Mouse (Mus musculus): ENCODE measurements around the gene Wrap73.

GRCm38 (mm10) chr4:154209825-154210224 lies 67.7 kb downstream of the Wrap73 start:
- TF ChIP-seq POLR2A (IDR thresholded peaks at IDR 0.05; ENCODE audit: low read depth, low read length) (no peak), CTCF (IDR thresholded peaks at IDR 0.05; ENCODE audit: borderline replicate concordance, insufficient read depth, low read length) (no peak)
